Comparison of ENCODE assay signal across 30 mouse cellular contexts in genomic region chr6:108334059-108334458, GRCm38 (mm10).
A peak's percentile ranks its signal among the peaks of the same experiment; 100 is the strongest.
DNase-seq lines count a peak whose midpoint lies in the region; ATAC-seq and TF ChIP-seq lines count a peak whose summit lies in the region.
"Had no signal": no experiment of that assay in that cellular context is flagged by ENCODE, and none has a peak within 500 bp of the region (broad histone marks: within the 10 kb centered on the region; RNA-seq: fewer than 3 reads in every experiment).

No protein-coding gene starts in this region.

- TF ChIP-seq POLR2A in kidney, adult 2 months (IDR thresholded peaks at IDR 0.05; ENCODE audit: low read depth, low read length): no peak
- TF ChIP-seq POLR2A in ES-Bruce4 (IDR thresholded peaks at IDR 0.05; ENCODE audit: insufficient read depth, low read length): no peak
- TF ChIP-seq POLR2A in cortical plate, adult 2 months (IDR thresholded peaks at IDR 0.05; ENCODE audit: extremely low read depth, insufficient read depth, low read length): no peak

- no peak overlapping the region for H3K4me3 ChIP-seq in forebrain, embryonic 13.5 days
- H3K4me3 ChIP-seq in forebrain, embryonic 15.5 days: no peak overlapping the region
- no peak overlapping the region for H3K4me3 ChIP-seq in kidney, adult 2 months (ENCODE audit: insufficient read depth, low read depth, low read length)
- H3K4me3 ChIP-seq in kidney, embryonic 14.5 days (ENCODE audit: low read length): no peak overlapping the region
- no peak overlapping the region for H3K4me3 ChIP-seq in ES-Bruce4 (ENCODE audit: low read depth, low read length)
- no peak overlapping the region for H3K4me3 ChIP-seq in cortical plate, adult 2 months (ENCODE audit: insufficient read depth, low read length)
- H3K4me3 ChIP-seq in lung, postnatal 0 days (ENCODE audit: low read depth, low read length): no peak overlapping the region
- H3K4me3 ChIP-seq: embryonic facial prominence, embryonic 13.5 days; heart, embryonic 13.5 days; hindbrain, embryonic 10.5 days; intestine, embryonic 15.5 days; limb, embryonic 10.5 days; limb, embryonic 15.5 days; neural tube, embryonic 15.5 days; stomach, embryonic 15.5 days had no signal

- no peak for ATAC-seq in forebrain, embryonic 13.5 days
- no peak for ATAC-seq in forebrain, embryonic 15.5 days (replicated peaks)
- no peak for ATAC-seq in kidney, embryonic 14.5 days (ENCODE audit: low FRiP score, low TSS enrichment)
- ATAC-seq in lung, postnatal 0 days: no peak
- ATAC-seq: hindbrain, postnatal 0 days; intestine, embryonic 15.5 days had no signal

- no peaks in the 10 kb centered on the region for H3K27me3 ChIP-seq in forebrain, embryonic 13.5 days
- H3K27me3 ChIP-seq in forebrain, embryonic 15.5 days: no peaks in the 10 kb centered on the region
- H3K27me3 ChIP-seq in kidney, adult 2 months (replicated peaks; ENCODE audit: control insufficient read depth, insufficient read depth, low read length): no peaks in the 10 kb centered on the region
- no peaks in the 10 kb centered on the region for H3K27me3 ChIP-seq in kidney, embryonic 14.5 days (ENCODE audit: control insufficient read depth, insufficient read depth, low read length)
- no peaks in the 10 kb centered on the region for H3K27me3 ChIP-seq in ES-Bruce4 (ENCODE audit: control insufficient read depth, insufficient read depth, low read length, poor library complexity, severe bottlenecking)
- no peaks in the 10 kb centered on the region for H3K27me3 ChIP-seq in lung, postnatal 0 days (replicated peaks; ENCODE audit: insufficient read depth, low read length)
- H3K27me3 ChIP-seq: embryonic facial prominence, embryonic 13.5 days; heart, embryonic 13.5 days; intestine, embryonic 15.5 days; limb, embryonic 15.5 days; neural tube, embryonic 15.5 days; stomach, embryonic 15.5 days had no signal

- peaks cover 17% of the 10 kb centered on the region for H3K4me1 ChIP-seq in forebrain, embryonic 13.5 days
- H3K4me1 ChIP-seq in forebrain, embryonic 15.5 days: peaks cover 17% of the 10 kb centered on the region
- H3K4me1 ChIP-seq in kidney, adult 2 months (ENCODE audit: control insufficient read depth, insufficient read depth, low read length): peaks cover 28% of the 10 kb centered on the region
- no peaks in the 10 kb centered on the region for H3K4me1 ChIP-seq in kidney, embryonic 14.5 days (ENCODE audit: control insufficient read depth, insufficient read depth, low read length)
- H3K4me1 ChIP-seq in ES-Bruce4 (ENCODE audit: control insufficient read depth, insufficient read depth, low read length): peaks cover 6% of the 10 kb centered on the region
- H3K4me1 ChIP-seq in cortical plate, adult 2 months (ENCODE audit: control insufficient read depth, insufficient read depth, low read length): peaks cover 28% of the 10 kb centered on the region
- no peaks in the 10 kb centered on the region for H3K4me1 ChIP-seq in lung, postnatal 0 days (ENCODE audit: insufficient read depth, low read depth, low read length)
- H3K4me1 ChIP-seq: intestine, embryonic 15.5 days; limb, embryonic 10.5 days; limb, embryonic 15.5 days; stomach, embryonic 15.5 days had no signal

- 89% methylated on average over 3 of the region's 3 CpGs for WGBS in forebrain, embryonic 13.5 days
- 86% methylated on average over 3 of the region's 3 CpGs for WGBS in forebrain, embryonic 15.5 days
- 74% methylated on average over 3 of the region's 3 CpGs for WGBS in kidney, adult 2 months
- 86% methylated on average over 3 of the region's 3 CpGs for WGBS in kidney, embryonic 14.5 days
- WGBS in lung, postnatal 0 days: 77% methylated on average over 3 of the region's 3 CpGs

- TF ChIP-seq EP300 in ES-Bruce4 (IDR thresholded peaks at IDR 0.05; ENCODE audit: insufficient read depth, low read depth, low read length): no peak
- no peak for TF ChIP-seq EP300 in lung, postnatal 0 days (IDR thresholded peaks at IDR 0.05)

- H3K27ac ChIP-seq in forebrain, embryonic 13.5 days: peak overlapping the region; percentile 25; the same call in 1 of the 2 replicates
- no peak overlapping the region for H3K27ac ChIP-seq in forebrain, embryonic 15.5 days (replicated peaks)
- H3K27ac ChIP-seq in kidney, adult 2 months (ENCODE audit: insufficient read depth, low read depth, low read length): no peak overlapping the region
- no peak overlapping the region for H3K27ac ChIP-seq in kidney, embryonic 14.5 days (ENCODE audit: low read depth, low read length)
- H3K27ac ChIP-seq in ES-Bruce4 (ENCODE audit: insufficient read depth, low read length): peak overlapping the region; percentile 78
- H3K27ac ChIP-seq in cortical plate, adult 2 months (ENCODE audit: insufficient read depth, low read length): peak overlapping the region; percentile 75; the same call in 1 of the 2 replicates
- no peak overlapping the region for H3K27ac ChIP-seq in lung, postnatal 0 days (ENCODE audit: low read length)
- H3K27ac ChIP-seq: embryonic facial prominence, embryonic 13.5 days; heart, embryonic 13.5 days; hindbrain, embryonic 10.5 days; hindbrain, postnatal 0 days; intestine, embryonic 15.5 days; limb, embryonic 10.5 days; limb, embryonic 15.5 days; liver, embryonic 14.5 days; neural tube, embryonic 15.5 days; stomach, embryonic 15.5 days had no signal

- no peak overlapping the region for H3K4me2 ChIP-seq in forebrain, embryonic 13.5 days
- H3K4me2 ChIP-seq in forebrain, embryonic 15.5 days (replicated peaks): no peak overlapping the region
- no peak overlapping the region for H3K4me2 ChIP-seq in kidney, embryonic 14.5 days (replicated peaks; ENCODE audit: low read depth, low read length)
- H3K4me2 ChIP-seq in lung, postnatal 0 days (replicated peaks; ENCODE audit: low read depth, low read length): no peak overlapping the region
- H3K4me2 ChIP-seq: embryonic facial prominence, embryonic 13.5 days; heart, embryonic 13.5 days; intestine, embryonic 15.5 days; limb, embryonic 15.5 days; neural tube, embryonic 15.5 days; stomach, embryonic 15.5 days had no signal

- no peaks in the 10 kb centered on the region for H3K9me3 ChIP-seq in forebrain, embryonic 13.5 days (replicated peaks)
- H3K9me3 ChIP-seq in forebrain, embryonic 15.5 days: no peaks in the 10 kb centered on the region
- no peaks in the 10 kb centered on the region for H3K9me3 ChIP-seq in kidney, embryonic 14.5 days (ENCODE audit: control insufficient read depth, low read length)
- H3K9me3 ChIP-seq in ES-Bruce4 (replicated peaks; ENCODE audit: control insufficient read depth, insufficient read depth, low read length, poor library complexity, severe bottlenecking): no peaks in the 10 kb centered on the region
- H3K9me3 ChIP-seq in lung, postnatal 0 days (ENCODE audit: low read length): no peaks in the 10 kb centered on the region
- H3K9me3 ChIP-seq: embryonic facial prominence, embryonic 13.5 days; G1E; heart, embryonic 13.5 days; hindbrain, embryonic 10.5 days; intestine, embryonic 15.5 days; limb, embryonic 10.5 days; limb, embryonic 15.5 days; neural tube, embryonic 15.5 days; stomach, embryonic 15.5 days had no signal

- H3K36me3 ChIP-seq in forebrain, embryonic 13.5 days (ENCODE audit: poor library complexity, severe bottlenecking): no peaks in the 10 kb centered on the region
- no peaks in the 10 kb centered on the region for H3K36me3 ChIP-seq in forebrain, embryonic 15.5 days
- H3K36me3 ChIP-seq in kidney, adult 2 months (ENCODE audit: control insufficient read depth, insufficient read depth, low read length): no peaks in the 10 kb centered on the region
- H3K36me3 ChIP-seq in kidney, embryonic 14.5 days (ENCODE audit: control insufficient read depth, insufficient read depth, low read length): no peaks in the 10 kb centered on the region
- no peaks in the 10 kb centered on the region for H3K36me3 ChIP-seq in ES-Bruce4 (ENCODE audit: control insufficient read depth, insufficient read depth, low read length, poor library complexity, severe bottlenecking)
- H3K36me3 ChIP-seq in lung, postnatal 0 days (ENCODE audit: insufficient read depth, low read length): no peaks in the 10 kb centered on the region
- H3K36me3 ChIP-seq: embryonic facial prominence, embryonic 13.5 days; G1E; heart, embryonic 13.5 days; hindbrain, embryonic 10.5 days; intestine, embryonic 15.5 days; limb, embryonic 10.5 days; limb, embryonic 15.5 days; neural tube, embryonic 15.5 days; stomach, embryonic 15.5 days had no signal

- no peak for TF ChIP-seq CTCF in kidney, adult 2 months (conservative IDR thresholded peaks at IDR 0.05; ENCODE audit: insufficient read depth, insufficient read length, low read depth, low read length)
- TF ChIP-seq CTCF in ES-Bruce4 (IDR thresholded peaks at IDR 0.05; ENCODE audit: low read depth, low read length): no peak
- no peak for TF ChIP-seq CTCF in cortical plate, adult 2 months (IDR thresholded peaks at IDR 0.05; ENCODE audit: extremely low read depth, insufficient read depth, low read length)
- TF ChIP-seq CTCF in lung, postnatal 0 days (IDR thresholded peaks at IDR 0.05): no peak

- no peak overlapping the region for H3K9ac ChIP-seq in forebrain, embryonic 13.5 days
- H3K9ac ChIP-seq in forebrain, embryonic 15.5 days (replicated peaks): no peak overlapping the region
- no peak overlapping the region for H3K9ac ChIP-seq in kidney, embryonic 14.5 days (ENCODE audit: low read depth, low read length)
- no peak overlapping the region for H3K9ac ChIP-seq in ES-Bruce4 (ENCODE audit: low read depth, poor library complexity, severe bottlenecking)
- no peak overlapping the region for H3K9ac ChIP-seq in lung, postnatal 0 days (replicated peaks; ENCODE audit: low read depth)
- H3K9ac ChIP-seq: embryonic facial prominence, embryonic 13.5 days; heart, embryonic 13.5 days; intestine, embryonic 15.5 days; limb, embryonic 15.5 days; liver, embryonic 14.5 days; neural tube, embryonic 15.5 days; stomach, embryonic 15.5 days had no signal

- peak; percentile 28 for DNase-seq in kidney, adult 2 months
- no peak for DNase-seq in lung, postnatal 0 days (ENCODE audit: low spot score)
- DNase-seq: adrenal gland, postnatal 25 days; cerebellum, adult 11-12 months; cerebellum, adult 9-11 months; gastrocnemius, postnatal 25 days; heart, adult 18-20 months; heart, postnatal 10 days; kidney, postnatal 14 days; lung, adult 2 months; lung, postnatal 14 days; midbrain, embryonic 14.5 days; retina, postnatal 1 day; right cerebral cortex, postnatal 14 days had no signal

Comparison
In these comparisons a context has a peak if more than half of its experiments do, and no peak if none do; other contexts are left out.
1. H3K27ac ChIP-seq: peak in forebrain, embryonic 13.5 days (single experiment), ES-Bruce4 (single experiment) and cortical plate, adult 2 months (single experiment); none in forebrain, embryonic 15.5 days (single experiment), kidney, adult 2 months (single experiment), kidney, embryonic 14.5 days (single experiment) and lung, postnatal 0 days (single experiment).